Mouse (Mus musculus): ENCODE measurements around the gene Fam155a. TPM values are rescaled to one million over a fixed set of nuclear protein-coding genes. Genes with fewer than 3 reads are reported as not detected.

Gene Fam155a
- polyA plus RNA-seq, 1 experiment from 2014 or later = 1.7 TPM

- no peaks in the 10 kb centered on the region for H3K9me3 ChIP-seq (ENCODE audit: control insufficient read depth, low read length)
- WGBS = 91% methylated on average over 31 of the region's 31 CpGs
Observed at GRCm38 (mm10) chr8:9207505-9208051, 563.4 kb downstream of the Fam155a start.

GRCm38 (mm10) chr8:9204345-9205067, 566.5 kb downstream of the Fam155a start:
- H3K27me3 ChIP-seq (replicated peaks; ENCODE audit: control insufficient read depth, insufficient read depth, low read length) = no peaks in the 10 kb centered on the region
- H3K36me3 ChIP-seq (ENCODE audit: control insufficient read depth, insufficient read depth, low read length) = no peaks in the 10 kb centered on the region
- no peaks in the 10 kb centered on the region for H3K9me3 ChIP-seq (ENCODE audit: control insufficient read depth, low read length)
- no peak overlapping the region for H3K27ac ChIP-seq (ENCODE audit: low read depth)
- 71% methylated on average over 10 of the region's 10 CpGs for WGBS
- ATAC-seq (replicated peaks; ENCODE audit: low FRiP score, low TSS enrichment, low read depth) = no peak
- no peak overlapping the region for H3K4me2 ChIP-seq (ENCODE audit: low read length)
- no peak overlapping the region for H3K9ac ChIP-seq (ENCODE audit: low read length)
- DNase-seq (ENCODE audit: low spot score) = peak; percentile 38
- H3K4me3 ChIP-seq (ENCODE audit: low read depth, low read length) = no peak overlapping the region
- no peaks in the 10 kb centered on the region for H3K4me1 ChIP-seq (replicated peaks; ENCODE audit: control insufficient read depth, insufficient read depth, low read length)

More at GRCm38 (mm10) chr8:9207505-9208051, 563.4 kb downstream of the Fam155a start:
- no peak for DNase-seq (ENCODE audit: low spot score)
- Histone ChIP-seq H3K36me3 (ENCODE audit: control insufficient read depth, insufficient read depth, low read length) (no peaks in the 10 kb centered on the region), H3K4me1 (replicated peaks; ENCODE audit: control insufficient read depth, insufficient read depth, low read length) (no peaks in the 10 kb centered on the region), H3K4me2 (ENCODE audit: low read length) (no peak overlapping the region), H3K27me3 (replicated peaks; ENCODE audit: control insufficient read depth, insufficient read depth, low read length) (no peaks in the 10 kb centered on the region), H3K4me3 (ENCODE audit: low read depth, low read length) (no peak overlapping the region), H3K9ac (ENCODE audit: low read length) (no peak overlapping the region), H3K27ac (ENCODE audit: low read depth) (no peak overlapping the region)
- ATAC-seq (replicated peaks; ENCODE audit: low FRiP score, low TSS enrichment, low read depth) = no peak

- WGBS = 85% methylated on average over 3 of the region's 3 CpGs
- H3K4me2 ChIP-seq (ENCODE audit: low read length) = no peak overlapping the region
- no peak overlapping the region for H3K27ac ChIP-seq (ENCODE audit: low read depth)
- no peak for ATAC-seq (replicated peaks; ENCODE audit: low FRiP score, low TSS enrichment, low read depth)
- H3K36me3 ChIP-seq (ENCODE audit: control insufficient read depth, insufficient read depth, low read length) = no peaks in the 10 kb centered on the region
- H3K4me1 ChIP-seq (replicated peaks; ENCODE audit: control insufficient read depth, insufficient read depth, low read length) = no peaks in the 10 kb centered on the region
- DNase-seq (ENCODE audit: low spot score) = no peak
- no peak overlapping the region for H3K9ac ChIP-seq (ENCODE audit: low read length)
- H3K9me3 ChIP-seq (ENCODE audit: control insufficient read depth, low read length) = no peaks in the 10 kb centered on the region
- H3K4me3 ChIP-seq (ENCODE audit: low read depth, low read length) = no peak overlapping the region
- H3K27me3 ChIP-seq (replicated peaks; ENCODE audit: control insufficient read depth, insufficient read depth, low read length) = no peaks in the 10 kb centered on the region
Observed at GRCm38 (mm10) chr8:9200099-9200498, 570.9 kb downstream of the Fam155a start.

- Histone ChIP-seq H3K9me3 (ENCODE audit: control insufficient read depth, low read length) (no peaks in the 10 kb centered on the region), H3K9ac (ENCODE audit: low read length) (no peak overlapping the region), H3K4me2 (ENCODE audit: low read length) (no peak overlapping the region), H3K4me3 (ENCODE audit: low read depth, low read length) (no peak overlapping the region), H3K27ac (ENCODE audit: low read depth) (no peak overlapping the region), H3K36me3 (ENCODE audit: control insufficient read depth, insufficient read depth, low read length) (no peaks in the 10 kb centered on the region), H3K4me1 (replicated peaks; ENCODE audit: control insufficient read depth, insufficient read depth, low read length) (no peaks in the 10 kb centered on the region), H3K27me3 (replicated peaks; ENCODE audit: control insufficient read depth, insufficient read depth, low read length) (no peaks in the 10 kb centered on the region)
- 75% methylated on average over 3 of the region's 3 CpGs for WGBS
- peak; percentile 36 for DNase-seq (ENCODE audit: low spot score)
- ATAC-seq (replicated peaks; ENCODE audit: low FRiP score, low TSS enrichment, low read depth) = no peak
Observed at GRCm38 (mm10) chr8:9191682-9192081, 579.3 kb downstream of the Fam155a start.

- WGBS = 41% methylated on average over 4 of the region's 4 CpGs
- Histone ChIP-seq H3K27me3 (replicated peaks; ENCODE audit: control insufficient read depth, insufficient read depth, low read length) (no peaks in the 10 kb centered on the region), H3K4me3 (ENCODE audit: low read depth, low read length) (no peak overlapping the region), H3K36me3 (ENCODE audit: control insufficient read depth, insufficient read depth, low read length) (no peaks in the 10 kb centered on the region), H3K9ac (ENCODE audit: low read length) (no peak overlapping the region), H3K4me2 (ENCODE audit: low read length) (no peak overlapping the region), H3K27ac (ENCODE audit: low read depth) (no peak overlapping the region), H3K9me3 (ENCODE audit: control insufficient read depth, low read length) (no peaks in the 10 kb centered on the region), H3K4me1 (replicated peaks; ENCODE audit: control insufficient read depth, insufficient read depth, low read length) (no peaks in the 10 kb centered on the region)
- ATAC-seq (replicated peaks; ENCODE audit: low FRiP score, low TSS enrichment, low read depth) (no peak), DNase-seq (ENCODE audit: low spot score) (no peak)
Observed at GRCm38 (mm10) chr8:9188616-9189015, 582.3 kb downstream of the Fam155a start.

GRCm38 (mm10) chr8:9185200-9185599, 585.8 kb downstream of the Fam155a start:
- no peak for DNase-seq (ENCODE audit: low spot score)
- Histone ChIP-seq H3K27me3 (replicated peaks; ENCODE audit: control insufficient read depth, insufficient read depth, low read length) (no peaks in the 10 kb centered on the region), H3K36me3 (ENCODE audit: control insufficient read depth, insufficient read depth, low read length) (no peaks in the 10 kb centered on the region), H3K9me3 (ENCODE audit: control insufficient read depth, low read length) (no peaks in the 10 kb centered on the region), H3K4me1 (replicated peaks; ENCODE audit: control insufficient read depth, insufficient read depth, low read length) (no peaks in the 10 kb centered on the region; the same call in 1 of the 2 replicates), H3K27ac (ENCODE audit: low read depth) (no peak overlapping the region), H3K4me2 (ENCODE audit: low read length) (no peak overlapping the region), H3K4me3 (ENCODE audit: low read depth, low read length) (no peak overlapping the region), H3K9ac (ENCODE audit: low read length) (no peak overlapping the region)
- ATAC-seq (replicated peaks; ENCODE audit: low FRiP score, low TSS enrichment, low read depth) = no peak
- WGBS = 44% methylated on average over 2 of the region's 2 CpGs

GRCm38 (mm10) chr8:9182461-9182860, 588.5 kb downstream of the Fam155a start:
- 92% methylated on average over 7 of the region's 7 CpGs for WGBS
- ATAC-seq (replicated peaks; ENCODE audit: low FRiP score, low TSS enrichment, low read depth) = no peak

GRCm38 (mm10) chr8:9180686-9181315, 590.2 kb downstream of the Fam155a start:
- Histone ChIP-seq H3K9me3 (ENCODE audit: control insufficient read depth, low read length) (no peaks in the 10 kb centered on the region), H3K27me3 (replicated peaks; ENCODE audit: control insufficient read depth, insufficient read depth, low read length) (no peaks in the 10 kb centered on the region), H3K4me2 (ENCODE audit: low read length) (no peak overlapping the region), H3K4me1 (replicated peaks; ENCODE audit: control insufficient read depth, insufficient read depth, low read length) (no peaks in the 10 kb centered on the region; the same call in 1 of the 2 replicates), H3K4me3 (ENCODE audit: low read depth, low read length) (no peak overlapping the region), H3K27ac (ENCODE audit: low read depth) (no peak overlapping the region), H3K36me3 (ENCODE audit: control insufficient read depth, insufficient read depth, low read length) (no peaks in the 10 kb centered on the region), H3K9ac (ENCODE audit: low read length) (no peak overlapping the region)
- no peak for DNase-seq (ENCODE audit: low spot score)
- ATAC-seq (replicated peaks; ENCODE audit: low FRiP score, low TSS enrichment, low read depth) = no peak
- WGBS = 62% methylated on average over 17 of the region's 17 CpGs

More at GRCm38 (mm10) chr8:9182461-9182860, 588.5 kb downstream of the Fam155a start:
- no peak for DNase-seq (ENCODE audit: low spot score)
- Histone ChIP-seq H3K9ac (ENCODE audit: low read length) (no peak overlapping the region), H3K27me3 (replicated peaks; ENCODE audit: control insufficient read depth, insufficient read depth, low read length) (no peaks in the 10 kb centered on the region), H3K4me3 (ENCODE audit: low read depth, low read length) (no peak overlapping the region), H3K36me3 (ENCODE audit: control insufficient read depth, insufficient read depth, low read length) (no peaks in the 10 kb centered on the region), H3K4me1 (replicated peaks; ENCODE audit: control insufficient read depth, insufficient read depth, low read length) (no peaks in the 10 kb centered on the region; the same call in 1 of the 2 replicates), H3K9me3 (ENCODE audit: control insufficient read depth, low read length) (no peaks in the 10 kb centered on the region), H3K4me2 (ENCODE audit: low read length) (no peak overlapping the region), H3K27ac (ENCODE audit: low read depth) (no peak overlapping the region)
